Mouse (Mus musculus) thymus, adult 2 months (tissue): ENCODE measurements around the gene Ifna13.

Experiments
- CTCF ChIP-seq: fragments of 200-500 bp; IDR thresholded peaks from 2 replicates; pipeline ENCODE4 v1.5.1; 2012; ENCODE audit warnings: mild to moderate bottlenecking, control low read depth, low read length, moderate library complexity, borderline replicate concordance; ENCODE audit not compliant: control insufficient read depth, poor library complexity, insufficient read depth; ENCODE audit errors: extremely low read depth
- POLR2A ChIP-seq: fragments of 200-500 bp; IDR thresholded peaks from 2 replicates; pipeline ENCODE4 v1.6.1; 2012; ENCODE audit warnings: mild to moderate bottlenecking, low read length, control low read depth, moderate library complexity; ENCODE audit not compliant: control insufficient read depth, poor library complexity, insufficient read depth; ENCODE audit errors: extremely low read depth

GRCm38 (mm10) chr4:88642526-88642925 lies 1.7 kb downstream of the Ifna13 start:
- TF ChIP-seq CTCF, result no peak
- no peak for TF ChIP-seq POLR2A
